Mouse (Mus musculus) A20 (cell line): ENCODE measurements around the gene Rbm28.

Experiments
- DNase-seq: peaks from one replicate; pipeline ENCODE4 v3.0.0-alpha.2; 2011; ENCODE audit warnings: low read depth, low spot score

The Rbm28 gene

DNA sequence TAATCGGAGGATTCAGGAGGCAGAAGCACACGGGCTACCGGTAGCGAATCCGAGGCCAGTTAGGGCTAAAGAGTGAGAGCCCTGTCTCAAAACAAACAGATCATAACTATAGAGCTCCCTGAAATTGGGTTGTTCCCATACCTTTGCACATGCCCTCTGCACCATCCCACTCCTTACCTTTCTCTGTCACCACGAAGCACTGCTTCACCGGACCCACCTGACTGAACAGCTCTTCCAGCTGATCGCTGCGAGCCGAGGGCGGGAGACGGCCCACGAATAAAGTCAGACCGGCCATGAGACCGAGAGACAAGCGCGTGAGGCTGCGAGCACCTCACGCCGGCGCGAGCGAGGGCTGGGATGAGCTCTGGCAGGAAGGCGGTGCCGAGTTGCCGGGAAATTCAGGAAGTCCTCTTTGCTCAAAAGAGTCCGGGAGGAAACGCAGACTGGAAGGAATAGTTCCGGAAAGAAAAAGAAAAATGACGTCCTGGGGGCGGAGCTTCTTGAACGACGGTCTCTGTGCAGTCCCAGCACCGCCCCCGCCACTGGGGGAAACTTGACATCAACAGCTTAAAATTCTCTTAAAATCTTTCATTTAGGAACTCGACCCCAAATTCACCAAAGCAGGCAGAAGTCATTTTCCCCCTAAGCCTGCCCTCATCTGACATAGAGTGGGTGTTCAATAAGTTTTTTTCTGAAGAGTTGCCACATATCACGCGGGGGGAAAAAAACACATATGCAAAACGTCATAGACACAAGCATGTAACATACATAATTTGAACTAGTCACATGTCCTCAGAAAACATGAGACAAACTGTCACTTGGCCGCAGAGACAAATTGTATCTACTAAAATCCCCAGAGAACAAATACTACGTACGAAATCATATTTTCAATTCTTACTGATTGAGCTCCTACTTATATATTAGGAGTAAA, at the start of gene Rbm28:
Rbm28 (minus strand) TSS at position 693 of the 931 bp plus-strand sequence.
- DNase-seq: peak; percentile 95

DNA sequence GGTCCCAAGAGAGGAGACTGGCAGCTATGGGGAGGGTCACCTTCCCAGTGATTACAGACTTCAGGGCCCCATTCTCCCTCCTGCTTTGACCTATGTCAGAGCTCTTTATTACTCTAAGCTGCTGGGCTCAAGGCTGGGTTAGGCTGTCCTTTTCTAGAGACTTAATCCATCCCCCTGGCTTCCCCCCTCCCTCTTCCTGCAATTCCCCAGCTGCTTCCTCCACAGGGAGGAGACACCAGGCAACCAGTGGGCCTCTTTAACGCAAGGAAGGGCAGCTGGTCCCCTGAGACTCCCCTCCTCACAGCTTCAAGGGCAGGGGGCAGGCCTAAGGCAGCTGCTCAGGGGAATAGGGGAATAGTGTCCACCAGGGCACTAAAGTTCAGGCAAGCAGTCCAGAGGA, 49.4 kb upstream of the Rbm28 start:
- DNase-seq: no peak

DNA sequence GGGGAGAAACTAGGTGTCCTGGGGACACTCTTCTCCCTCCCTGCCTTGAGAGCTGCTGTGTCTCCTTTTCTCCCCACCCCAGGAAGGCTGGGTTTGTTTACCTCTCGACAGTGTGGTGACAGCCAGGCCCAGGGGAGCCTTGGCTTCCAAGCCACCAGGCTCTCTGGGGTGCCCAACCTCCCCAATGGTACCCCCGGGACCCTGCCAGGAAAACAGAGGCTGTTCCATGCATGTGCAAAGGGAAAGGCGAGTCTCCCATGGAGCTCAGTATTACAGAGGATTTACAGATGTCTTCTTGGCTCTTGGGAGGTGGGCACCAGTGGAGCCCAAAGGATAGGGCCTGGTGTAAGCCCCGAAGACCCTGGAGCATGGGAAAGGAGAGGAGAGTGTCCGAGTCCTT, 48.6 kb upstream of the Rbm28 start:
- no peak for DNase-seq

DNA sequence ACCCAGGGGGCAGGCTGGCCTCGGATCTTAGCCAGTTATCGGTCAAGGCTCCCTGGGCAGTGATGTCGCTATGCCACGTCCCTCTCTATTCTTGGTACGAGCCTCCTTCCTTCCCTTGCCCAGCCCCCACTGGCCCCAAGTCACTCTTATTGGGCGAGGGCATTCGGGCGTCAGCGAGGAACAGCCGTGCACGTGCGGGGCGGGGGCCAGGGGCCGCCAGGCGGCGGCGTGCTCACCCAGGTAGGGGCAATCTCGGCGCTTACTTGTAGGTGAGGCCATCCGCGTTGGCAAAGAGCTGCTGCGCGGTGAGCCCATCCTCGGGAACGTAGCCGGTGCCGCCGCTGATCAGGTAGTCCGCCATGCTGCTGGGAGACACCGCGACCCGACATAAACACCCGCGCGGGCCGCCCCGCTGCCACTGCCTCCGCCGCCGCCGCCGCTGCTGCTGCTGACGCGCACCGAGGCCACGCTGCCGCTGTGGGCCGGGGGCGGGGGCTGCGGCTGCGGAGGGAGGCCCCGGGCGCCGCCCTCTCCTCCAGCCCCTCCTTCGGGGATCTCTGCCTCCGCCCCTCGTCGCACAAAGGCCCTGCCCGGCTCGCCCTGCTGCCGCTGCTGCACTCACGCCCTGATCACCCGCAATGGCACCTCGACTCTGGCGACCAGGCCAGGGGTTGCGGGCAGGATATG, 47.1 kb upstream of the Rbm28 start:
- DNase-seq: peak; percentile 93

DNA sequence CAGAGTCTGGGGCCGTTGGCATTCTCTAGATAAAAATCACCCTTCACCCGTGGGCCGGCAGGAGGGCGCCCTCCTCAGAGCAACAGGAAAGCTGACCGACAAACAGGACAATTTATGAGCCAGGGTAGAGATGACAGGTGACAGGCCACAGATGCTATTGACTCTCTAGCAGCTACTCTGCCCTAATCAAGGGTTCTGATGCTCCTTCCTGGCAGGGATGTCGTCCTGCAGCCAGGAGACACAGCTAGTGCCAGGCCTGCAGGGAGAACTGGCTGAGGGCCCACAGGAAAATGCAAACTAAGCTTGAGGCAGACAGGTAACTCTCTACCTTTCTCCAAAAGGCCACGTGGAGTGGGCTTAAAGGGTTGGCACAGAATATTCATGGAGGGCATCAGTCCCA, 46.3 kb upstream of the Rbm28 start:
- DNase-seq: peak; percentile 50

DNA sequence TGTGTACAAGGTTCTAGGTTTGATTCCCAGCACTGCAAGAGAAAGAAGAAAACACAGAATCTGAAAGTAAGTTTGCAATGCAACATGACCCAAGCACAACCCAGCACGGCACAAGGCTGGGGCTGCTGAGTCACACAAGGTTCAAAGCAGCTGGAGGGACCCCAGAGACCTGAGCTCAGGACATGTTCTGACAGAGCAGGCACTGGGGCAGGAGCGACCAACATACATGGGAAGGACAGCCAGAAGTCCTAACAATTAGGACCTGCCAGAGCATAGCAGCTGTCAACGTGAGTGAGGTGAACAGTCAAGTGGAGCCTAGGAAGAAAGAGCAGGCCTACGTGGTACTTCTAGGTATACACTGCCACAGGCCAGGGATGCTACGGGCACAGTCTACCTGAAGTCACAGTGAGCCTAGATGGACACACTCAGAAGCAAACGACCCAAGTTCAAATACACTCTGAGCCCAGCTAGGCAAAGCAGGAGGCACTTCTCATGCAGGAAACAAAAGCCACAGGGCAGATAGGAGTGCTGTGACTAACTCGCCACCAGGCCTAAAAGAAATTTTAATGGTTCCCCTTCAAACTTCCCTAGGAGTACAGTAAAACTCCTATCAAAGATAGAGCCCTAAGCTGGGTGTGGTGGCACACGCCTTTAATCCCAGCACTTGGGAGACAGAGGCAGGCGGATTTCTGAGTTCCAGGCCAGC, 45.6 kb upstream of the Rbm28 start:
- DNase-seq: no peak

DNA sequence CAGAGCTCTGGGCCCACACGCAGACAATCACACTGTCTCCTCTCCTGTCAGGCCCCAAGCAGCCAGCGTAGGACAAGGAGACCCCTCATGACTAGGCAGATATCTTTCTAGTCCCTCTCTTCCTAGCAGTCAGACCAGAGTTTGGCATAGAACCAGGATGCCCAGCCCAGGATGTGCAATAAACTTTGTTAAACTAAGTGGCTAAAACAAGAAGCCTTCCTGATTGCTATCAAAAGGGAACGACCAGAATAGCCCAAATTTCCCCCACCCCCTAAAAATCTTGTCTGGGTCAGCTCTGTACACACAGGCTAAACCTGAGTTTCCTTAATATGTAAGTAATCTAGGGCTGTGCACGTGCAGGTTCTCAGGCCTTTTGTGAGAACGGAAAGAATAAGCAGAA, 43.4 kb upstream of the Rbm28 start:
- DNase-seq: no peak

DNA sequence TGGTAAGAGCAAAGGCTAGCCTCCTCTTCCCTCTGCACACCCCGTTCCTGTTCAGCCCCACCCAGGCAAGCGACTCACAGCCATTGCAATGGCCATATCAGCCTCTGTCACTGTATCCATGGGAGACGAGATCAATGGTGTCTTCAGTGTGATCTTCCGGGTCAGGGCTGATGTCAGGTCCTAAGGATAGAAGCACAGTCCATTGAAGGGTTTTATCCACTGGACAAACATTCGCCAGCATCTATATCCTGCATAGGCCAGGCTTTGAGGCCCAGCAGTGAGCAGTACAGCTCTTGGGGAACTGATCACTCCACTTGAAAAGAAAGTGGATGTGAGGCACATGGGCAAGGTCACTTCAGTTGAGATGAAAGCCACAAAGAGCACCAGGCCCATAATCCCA, 42.2 kb upstream of the Rbm28 start:
- no peak for DNase-seq

DNA sequence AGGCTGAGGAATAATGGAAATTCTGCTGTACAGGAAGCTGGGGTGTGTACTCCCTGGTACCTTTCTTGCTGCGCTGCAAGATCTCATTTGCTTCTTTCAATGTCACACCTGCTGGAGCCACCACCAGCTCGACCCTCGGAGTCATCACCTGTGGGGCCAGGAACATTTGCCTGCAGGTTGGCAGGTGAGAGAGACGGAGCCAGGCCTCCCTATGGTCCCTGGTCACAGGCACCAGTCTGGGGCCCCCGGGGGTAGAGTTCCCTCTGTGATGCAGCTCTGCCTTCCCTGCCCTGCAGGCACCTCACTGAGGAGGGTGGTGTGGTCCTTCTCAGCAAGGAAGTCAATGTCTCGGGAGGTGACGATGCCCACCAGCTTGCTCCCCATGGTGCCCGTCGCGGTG, 41.2 kb upstream of the Rbm28 start:
- DNase-seq: no peak

DNA sequence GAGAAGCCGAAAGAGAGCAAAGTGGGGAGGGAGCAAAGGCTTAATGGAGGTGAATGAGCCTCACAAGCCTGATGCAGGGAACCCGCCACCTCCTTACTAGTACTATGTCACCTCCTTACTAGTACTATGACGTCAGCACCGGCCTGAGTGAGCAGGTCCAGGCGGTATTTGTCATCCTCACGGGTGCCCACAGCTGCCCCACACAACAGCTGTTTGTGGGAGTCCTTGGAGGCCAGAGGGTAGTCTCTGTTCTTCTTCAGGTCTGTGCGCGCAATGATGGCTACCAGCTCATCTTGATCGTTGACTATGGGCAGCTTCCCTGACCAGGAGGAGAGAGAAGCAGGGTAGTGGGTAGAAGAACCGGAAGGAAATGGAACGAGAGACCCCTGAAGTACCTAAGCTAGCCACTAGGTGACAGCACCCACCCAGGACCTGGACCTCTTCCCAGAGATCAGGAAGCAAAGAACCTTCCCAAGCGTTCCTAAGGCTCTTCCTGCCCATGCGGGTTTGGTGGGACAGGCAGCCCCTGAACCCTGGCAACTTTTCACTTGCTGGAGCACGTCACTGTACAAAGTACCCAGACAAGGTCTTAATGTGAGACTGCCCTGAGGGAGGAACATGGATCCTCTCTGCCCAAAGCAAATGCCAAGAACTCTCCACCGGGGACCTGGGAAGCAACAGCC, 40.3 kb upstream of the Rbm28 start:
- peak; percentile 42 for DNase-seq

DNA sequence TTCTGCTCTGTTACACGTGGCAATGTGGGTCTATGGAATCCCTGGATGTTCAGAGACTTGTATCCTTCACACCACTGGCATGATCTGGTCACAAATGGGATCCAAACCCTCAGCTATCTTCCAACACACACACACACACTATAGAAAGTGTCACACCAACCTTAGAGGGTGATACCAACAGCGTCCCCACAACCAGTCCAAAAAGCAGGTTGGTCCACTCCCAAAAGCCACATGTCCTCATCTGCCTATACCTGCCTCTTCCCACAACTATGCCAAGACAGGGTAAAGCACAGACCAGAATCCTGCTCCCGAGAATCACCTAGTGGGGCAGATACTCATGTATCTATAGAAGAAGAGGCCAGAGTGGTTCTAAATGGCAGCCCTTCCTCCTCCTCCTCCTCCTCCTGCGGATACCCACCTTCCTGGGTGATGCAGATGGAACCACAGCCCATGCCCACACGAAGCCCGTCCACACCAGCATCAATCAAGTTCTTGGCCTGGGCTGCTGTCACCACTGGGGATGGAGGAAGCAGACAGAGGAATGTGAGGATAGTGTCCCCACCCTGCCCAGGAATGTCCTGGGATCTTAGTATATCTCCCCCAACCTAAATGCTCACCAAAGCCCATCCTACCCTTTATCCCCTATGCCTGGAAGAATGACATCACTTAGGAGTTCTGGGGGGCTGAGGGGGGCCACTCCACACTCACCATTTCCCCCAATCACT, 39.2 kb upstream of the Rbm28 start:
- DNase-seq: no peak

DNA sequence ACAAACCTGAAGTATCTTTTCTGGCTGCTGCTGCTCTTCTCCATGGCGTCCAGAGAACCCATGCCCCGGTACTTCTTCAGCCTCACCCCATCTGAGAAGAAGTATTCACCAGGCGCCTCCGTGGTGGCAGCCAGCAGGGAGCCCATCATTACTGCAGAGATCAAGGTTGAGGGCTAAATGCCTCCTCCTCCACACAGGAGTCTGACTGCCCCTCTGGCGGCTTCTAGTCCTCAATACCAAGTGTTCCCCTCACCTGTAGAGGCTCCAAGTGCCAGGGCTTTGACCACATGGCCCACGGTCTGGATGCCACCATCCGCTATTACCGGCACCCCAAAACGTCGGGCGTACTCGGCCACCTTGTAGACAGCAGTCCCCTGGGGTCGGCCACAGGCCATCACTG, 38.3 kb upstream of the Rbm28 start:
- no peak for DNase-seq

DNA sequence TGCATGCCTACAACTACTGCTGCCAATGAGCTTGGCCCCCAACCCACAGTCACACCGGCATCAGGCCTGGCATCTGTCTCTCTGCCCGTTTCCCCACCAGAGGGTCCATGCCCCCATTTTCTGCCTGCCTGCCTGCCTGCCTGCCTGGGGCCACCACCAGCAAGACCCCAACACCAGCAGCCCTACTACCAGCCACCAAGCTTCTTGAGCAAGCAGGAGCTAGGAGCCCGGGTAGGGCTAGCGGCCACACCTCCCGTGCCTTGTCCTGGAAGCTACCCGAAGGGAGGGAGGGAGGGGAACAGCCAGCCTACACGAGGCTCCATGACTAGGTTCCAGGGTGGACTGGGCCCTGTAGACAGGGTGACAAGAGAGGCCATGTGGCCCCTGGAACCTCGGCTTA, 37.2 kb upstream of the Rbm28 start:
- no peak for DNase-seq

DNA sequence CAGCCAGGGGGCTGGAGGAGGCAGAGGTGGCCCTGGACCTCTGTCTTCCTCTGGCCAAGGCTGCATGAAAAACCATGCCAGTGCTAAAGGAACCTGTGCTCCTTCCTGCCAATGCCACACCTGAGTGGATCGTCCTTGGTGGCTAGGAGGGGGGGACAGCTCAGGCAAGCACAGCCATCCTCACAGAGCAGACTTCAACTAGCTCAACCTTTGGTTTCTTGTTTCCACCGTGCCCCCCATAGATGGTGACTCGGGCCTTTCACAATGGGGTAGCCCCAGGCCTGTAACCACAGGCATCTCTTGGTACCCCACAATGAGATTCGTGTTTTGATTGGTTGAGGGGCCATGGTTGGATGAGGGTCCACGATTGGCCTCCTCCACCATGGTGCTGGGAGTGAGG, 36.5 kb upstream of the Rbm28 start:
- DNase-seq: no peak

DNA sequence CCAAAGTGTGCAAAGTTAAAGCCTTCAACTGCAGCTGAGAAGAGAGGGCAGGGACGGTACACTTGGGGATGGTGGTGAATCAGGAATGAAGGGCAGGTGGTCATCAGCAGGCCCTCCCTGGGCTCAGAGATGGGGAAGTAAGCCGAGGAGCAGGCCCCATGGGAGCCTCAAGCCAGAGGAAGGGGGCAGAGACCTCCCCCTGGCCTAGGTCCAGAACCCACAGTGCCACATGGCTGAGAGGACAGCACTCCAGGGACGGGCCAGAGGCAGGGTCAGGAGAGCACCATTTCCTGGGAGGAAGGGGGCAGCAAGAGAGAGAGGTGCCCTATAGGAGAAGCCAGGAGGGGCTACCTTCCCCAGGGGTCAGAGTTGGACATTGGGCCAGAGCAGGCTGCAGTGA, 35.7 kb upstream of the Rbm28 start:
- DNase-seq: no peak

DNA sequence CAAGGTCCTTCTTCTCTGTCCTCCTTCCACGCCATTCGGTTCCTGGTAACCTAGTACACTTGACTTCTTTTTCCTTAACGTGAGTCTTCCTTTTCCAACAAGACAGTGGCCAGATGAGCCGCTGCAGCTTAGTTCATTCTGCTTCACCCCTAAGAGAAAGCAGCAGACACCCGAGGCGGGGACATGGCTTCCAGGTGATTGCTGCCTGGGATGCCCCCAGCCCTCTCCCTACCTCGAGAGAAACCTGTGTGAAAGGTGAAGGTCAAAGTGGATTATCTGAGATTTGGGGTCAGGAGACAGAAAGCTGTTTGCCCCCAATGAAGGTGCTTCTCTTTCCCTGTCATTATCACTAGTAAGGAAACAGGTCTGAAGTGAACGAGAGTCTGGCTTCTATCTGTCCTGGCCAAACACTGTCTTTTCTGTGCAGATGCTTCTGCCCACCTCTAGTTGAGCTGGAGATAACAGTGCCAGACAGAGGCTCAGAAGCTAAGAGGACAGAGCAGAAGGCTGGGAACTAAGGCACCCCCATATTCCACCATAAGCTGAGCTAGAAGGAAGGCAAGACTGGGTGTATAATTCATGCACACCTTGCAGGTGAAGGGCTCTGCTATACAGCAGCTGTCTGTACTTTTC, 34.5 kb upstream of the Rbm28 start:
- no peak for DNase-seq

DNA sequence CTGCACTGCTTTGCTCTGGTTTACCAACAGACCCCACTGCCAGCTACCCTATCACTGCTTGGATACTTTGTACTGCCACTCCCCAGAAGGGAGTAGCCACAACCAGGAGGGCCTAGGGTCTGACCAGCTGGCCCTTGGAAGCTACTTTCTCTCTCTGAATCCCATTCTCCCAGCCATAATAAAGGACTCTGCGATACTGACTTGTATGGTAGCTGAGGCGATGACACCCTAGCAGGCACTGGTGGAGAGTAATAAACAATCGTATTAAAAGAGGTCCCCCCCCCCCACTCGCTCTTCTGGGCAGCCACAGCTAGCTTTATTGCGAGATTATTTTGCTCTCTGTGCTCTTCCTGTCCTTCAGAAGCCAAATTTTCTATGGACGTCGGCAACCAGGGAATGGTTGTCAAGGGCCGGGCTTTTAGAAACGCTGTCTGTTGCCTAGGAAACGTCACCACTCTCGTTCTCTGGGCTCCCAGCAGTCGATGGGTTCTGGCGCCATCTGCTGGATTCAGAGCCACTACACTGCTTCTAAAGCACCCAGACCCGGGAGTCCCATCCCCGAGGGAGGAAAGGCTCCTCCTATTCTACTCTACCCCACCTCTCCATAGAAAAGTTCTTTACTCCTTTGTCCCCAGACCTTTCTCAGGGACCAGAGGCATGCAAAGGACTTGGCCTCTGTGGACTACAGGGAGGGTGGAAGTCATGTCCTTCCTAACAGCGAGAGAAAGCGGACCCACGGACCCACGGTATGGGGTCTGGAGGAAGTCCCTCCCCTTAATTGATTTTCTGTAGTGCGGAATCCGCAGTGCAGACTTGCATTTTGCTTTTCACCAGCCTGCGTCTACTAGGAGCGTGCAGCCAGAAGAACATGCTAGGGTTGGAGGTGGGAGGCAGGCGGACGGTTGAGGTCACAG, 33.8 kb upstream of the Rbm28 start:
- DNase-seq: peak; percentile 75

DNA sequence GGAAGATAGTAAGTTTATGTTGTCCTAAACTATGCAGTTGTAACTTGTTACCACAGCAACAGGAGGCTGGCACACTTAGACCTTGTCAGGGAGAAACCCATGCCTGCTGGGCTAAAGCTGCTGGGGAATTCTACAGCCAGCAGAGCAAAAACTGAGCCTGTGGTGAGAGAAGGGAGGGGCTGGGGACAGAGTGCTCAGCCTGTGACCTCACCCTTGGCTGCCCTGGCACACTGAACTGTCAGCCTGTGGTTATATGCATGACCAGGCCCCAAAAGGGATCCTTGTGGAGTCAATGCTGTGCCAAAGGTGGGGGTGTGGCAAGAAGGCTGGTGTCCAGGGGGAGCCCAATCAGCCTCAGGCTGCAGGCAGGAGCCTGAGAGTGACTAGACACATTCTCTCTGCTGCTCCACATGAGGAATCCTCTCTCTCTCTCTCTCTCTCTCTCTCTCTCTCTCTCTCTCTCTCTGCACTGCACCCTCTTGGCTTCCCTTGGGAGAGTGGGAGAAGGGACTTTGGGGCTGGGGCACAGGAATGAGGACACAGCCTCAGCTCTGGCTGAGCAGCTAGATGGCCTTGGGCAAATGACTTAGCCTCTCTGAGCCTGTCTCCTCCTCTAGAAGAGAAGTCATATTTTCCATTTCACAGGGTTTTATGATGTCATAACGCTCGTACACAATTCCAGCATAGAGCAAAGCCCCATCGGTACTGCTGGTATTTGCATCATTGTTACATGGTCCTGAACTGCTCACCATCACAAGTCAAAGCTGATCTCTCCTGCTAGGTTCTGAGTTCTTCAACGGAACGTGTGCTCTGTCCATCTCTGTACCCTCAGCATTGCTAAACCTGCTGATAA, 31.3 kb upstream of the Rbm28 start:
- DNase-seq: no peak

DNA sequence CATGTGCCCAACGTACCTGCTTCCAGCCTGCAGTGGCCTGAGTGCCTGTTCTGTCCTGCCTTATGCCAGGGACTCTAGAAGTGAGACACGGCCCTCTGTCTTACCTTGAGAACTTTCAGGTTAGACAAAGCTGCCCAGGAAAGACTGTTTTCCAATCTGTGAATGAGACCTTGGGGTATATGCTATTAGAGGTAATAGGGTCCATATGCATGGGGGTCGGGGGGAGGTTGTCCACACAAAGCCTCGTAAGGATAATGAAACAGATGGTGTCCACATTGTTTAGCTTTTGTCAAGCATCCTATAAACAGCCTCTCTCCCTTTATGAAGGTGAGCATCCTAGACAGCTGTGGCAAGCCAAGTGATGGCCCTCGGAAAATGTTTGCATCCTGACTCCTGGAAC, 30.3 kb upstream of the Rbm28 start:
- no peak for DNase-seq
